ENCODE assay signal across 18 mouse cellular contexts in genomic region chr2:31160147-31160920, GRCm38 (mm10). TPM values are rescaled to one million over a fixed set of nuclear protein-coding genes. Genes with fewer than 3 reads are reported as not detected.
DNase-seq lines count a peak whose midpoint lies in the region; ATAC-seq and TF ChIP-seq lines count a peak whose summit lies in the region.
"Had no signal": no experiment of that assay in that cellular context is flagged by ENCODE, and none has a peak within 500 bp of the region (broad histone marks: within the 10 kb centered on the region; RNA-seq: fewer than 3 reads in every experiment).

No protein-coding gene starts in this region.

- TF ChIP-seq EP300 in ES-Bruce4 (IDR thresholded peaks at IDR 0.05; ENCODE audit: insufficient read depth, low read depth, low read length), result no peak
- peak; percentile 54 for TF ChIP-seq EP300 in liver, postnatal 0 days (IDR thresholded peaks at IDR 0.05; ENCODE audit: low read depth)

- H3K4me2 ChIP-seq in liver, postnatal 0 days (ENCODE audit: low read depth, low read length), result no peak overlapping the region
- H3K4me2 ChIP-seq: heart, embryonic 13.5 days; midbrain, embryonic 13.5 days had no signal

- no peaks in the 10 kb centered on the region for H3K27me3 ChIP-seq in ES-Bruce4 (ENCODE audit: control insufficient read depth, insufficient read depth, low read length, poor library complexity, severe bottlenecking)
- no peaks in the 10 kb centered on the region for H3K27me3 ChIP-seq in liver, postnatal 0 days (ENCODE audit: insufficient read depth, low read length)
- H3K27me3 ChIP-seq: heart, embryonic 13.5 days; midbrain, embryonic 13.5 days had no signal

- TF ChIP-seq POLR2A in ES-Bruce4 (IDR thresholded peaks at IDR 0.05; ENCODE audit: insufficient read depth, low read length), result no peak

- no peaks in the 10 kb centered on the region for H3K36me3 ChIP-seq in ES-Bruce4 (ENCODE audit: control insufficient read depth, insufficient read depth, low read length, poor library complexity, severe bottlenecking)
- no peaks in the 10 kb centered on the region; the same call in 1 of the 2 replicates for H3K36me3 ChIP-seq in liver, postnatal 0 days (replicated peaks; ENCODE audit: insufficient read depth, low read length)

- peaks cover 9% of the 10 kb centered on the region for H3K4me1 ChIP-seq in ES-Bruce4 (ENCODE audit: control insufficient read depth, insufficient read depth, low read length)
- peaks cover 23% of the 10 kb centered on the region for H3K4me1 ChIP-seq in liver, postnatal 0 days (ENCODE audit: insufficient read depth)

- H3K9me3 ChIP-seq in ES-Bruce4 (replicated peaks; ENCODE audit: control insufficient read depth, insufficient read depth, low read length, poor library complexity, severe bottlenecking), result no peaks in the 10 kb centered on the region
- no peaks in the 10 kb centered on the region for H3K9me3 ChIP-seq in liver, postnatal 0 days (ENCODE audit: low read length)
- H3K9me3 ChIP-seq: heart, embryonic 13.5 days; midbrain, embryonic 13.5 days had no signal

- peak; percentile 48 for DNase-seq in c-Kit-positive CD71-positive TER-119-negative erythroid progenitor cells, embryonic 14.5 days (ENCODE audit: low read depth)
- DNase-seq in kidney, postnatal 25 days, result peak; percentile 58 to 80
- no peak for DNase-seq in liver, postnatal 0 days
- no peak for DNase-seq in frontal cortex, postnatal 14 days (ENCODE audit: low spot score in 2 of 2)
- no peak for DNase-seq in thymus, adult 18-20 months
- DNase-seq: adrenal gland, postnatal 25 days; cerebellum, postnatal 10 days; heart, postnatal 4 days; lung, adult 2 months; lung, postnatal 4 days; right cerebral cortex, adult 18-20 months; spleen, adult 18-20 months had no signal

- H3K9ac ChIP-seq in ES-Bruce4 (ENCODE audit: low read depth, poor library complexity, severe bottlenecking), result no peak overlapping the region
- H3K9ac ChIP-seq in liver, postnatal 0 days (replicated peaks), result no peak overlapping the region
- H3K9ac ChIP-seq: heart, embryonic 13.5 days; midbrain, embryonic 13.5 days had no signal

- TF ChIP-seq CTCF in ES-Bruce4 (IDR thresholded peaks at IDR 0.05; ENCODE audit: low read depth, low read length), result no peak
- no peak for TF ChIP-seq CTCF in liver, postnatal 0 days (IDR thresholded peaks at IDR 0.05; ENCODE audit: low read depth)

- peak; percentile 51 for ATAC-seq in liver, postnatal 0 days
- ATAC-seq in frontal cortex, adult (ENCODE audit: low TSS enrichment), result no peak
- ATAC-seq: inflammation-experienced regulatory T-cells, adult 6 months; midbrain, embryonic 13.5 days had no signal

- no peak overlapping the region for H3K4me3 ChIP-seq in ES-Bruce4 (ENCODE audit: low read depth, low read length)
- H3K4me3 ChIP-seq in liver, postnatal 0 days (ENCODE audit: low read depth, low read length), result no peak overlapping the region
- H3K4me3 ChIP-seq: erythroblast, embryonic 14.5 days; heart, embryonic 13.5 days; midbrain, embryonic 13.5 days had no signal

- WGBS in liver, postnatal 0 days (ENCODE audit: insufficient replicate concordance), result 53% methylated on average over 10 of the region's 10 CpGs

- peak overlapping the region; percentile 39 for H3K27ac ChIP-seq in ES-Bruce4 (ENCODE audit: insufficient read depth, low read length)
- no peak overlapping the region for H3K27ac ChIP-seq in liver, postnatal 0 days (ENCODE audit: low read depth)
- H3K27ac ChIP-seq: heart, embryonic 13.5 days; midbrain, embryonic 13.5 days had no signal

RNA-seq across cellular contexts. Expression of gene Gpr107, which starts 8.2 kb away (rescaled TPM):
- 71.9 and 72.5 TPM in 2 replicates for polyA plus RNA-seq in ES-Bruce4 (2011; ENCODE audit: insufficient read depth, insufficient read length, low read depth, missing spikeins)
- polyA plus RNA-seq in liver, postnatal 0 days (2015; fragmentation: Nextera tagmentation; extraction: Ambion mirVana), result 9.2 and 9.8 TPM in 2 replicates

RNA-seq across cellular contexts. Expression of gene Fnbp1, which starts 18.5 kb away (rescaled TPM):
- polyA plus RNA-seq in ES-Bruce4 (2011; ENCODE audit: insufficient read depth, insufficient read length, low read depth, missing spikeins), result 77.7 and 84.7 TPM in 2 replicates
- polyA plus RNA-seq in liver, postnatal 0 days (2015; fragmentation: Nextera tagmentation; extraction: Ambion mirVana), result 4.1 and 4.5 TPM in 2 replicates

Comparison
In these comparisons a context has a peak if more than half of its experiments do, and no peak if none do; other contexts are left out.
1. DNase-seq: peak in c-Kit-positive CD71-positive TER-119-negative erythroid progenitor cells, embryonic 14.5 days (single experiment) and kidney, postnatal 25 days (2 of 2); none in liver, postnatal 0 days (single experiment), frontal cortex, postnatal 14 days (0 of 2) and thymus, adult 18-20 months (0 of 2).
2. RNA of gene Fnbp1, which starts 18.5 kb away (polyA plus RNA-seq): 77.7 to 84.7 TPM in ES-Bruce4; 4.1 to 4.5 TPM in liver, postnatal 0 days; every median in the first group is over 10 times any median in the second.